Mouse (Mus musculus): ENCODE data around the gene Mgp. TPM values are rescaled to one million over a fixed set of nuclear protein-coding genes. Genes with fewer than 3 reads are reported as not detected.
A peak's percentile ranks its signal among the peaks of the same experiment; 100 is the strongest.

Gene Mgp
- polyA plus RNA-seq, 1 experiment, result 93.7 TPM

GRCm38 (mm10) chr6:136827881-136828561 lies 47.6 kb downstream of the Mgp start, which contains the start of gene Wbp11:
Wbp11 (minus strand) TSS chr6:136828233.
- peak; percentile 96 to 99 for DNase-seq
- TF ChIP-seq CTCF (IDR thresholded peaks at IDR 0.05; ENCODE audit: borderline replicate concordance, insufficient read depth, low read depth, low read length), result no peak
- TF ChIP-seq POLR2A (IDR thresholded peaks at IDR 0.05; ENCODE audit: borderline replicate concordance, insufficient read depth, low read length), result peak; percentile 91; the same call in 1 of the 2 replicates
- Histone ChIP-seq H3K27ac (ENCODE audit: insufficient read depth, low read length) (peak within 1 kb of the TSS; percentile 72), H3K4me3 (replicated peaks; ENCODE audit: insufficient read depth, low read depth, low read length) (peak within 1 kb of the TSS; percentile 79), H3K4me1 (ENCODE audit: control insufficient read depth, insufficient read depth, low read length) (peaks cover 5% of the 10 kb centered on the region; the same call in 1 of the 2 replicates), H3K27me3 (ENCODE audit: control insufficient read depth, insufficient read depth, low read length) (no peaks in the 10 kb centered on the region)
- WGBS, result under 1% methylated on average over 45 of the region's 45 CpGs

- peak within 1 kb of the TSS; percentile 72 for H3K27ac ChIP-seq (ENCODE audit: insufficient read depth, low read length)
- peaks cover 5% of the 10 kb centered on the region; the same call in 1 of the 2 replicates for H3K4me1 ChIP-seq (ENCODE audit: control insufficient read depth, insufficient read depth, low read length)
- under 1% methylated on average over 34 of the region's 34 CpGs for WGBS
- H3K4me3 ChIP-seq (replicated peaks; ENCODE audit: insufficient read depth, low read depth, low read length), result peak within 1 kb of the TSS; percentile 79
- DNase-seq, result no peak
- no peaks in the 10 kb centered on the region for H3K27me3 ChIP-seq (ENCODE audit: control insufficient read depth, insufficient read depth, low read length)
- TF ChIP-seq POLR2A (IDR thresholded peaks at IDR 0.05; ENCODE audit: borderline replicate concordance, insufficient read depth, low read length) (no peak), CTCF (IDR thresholded peaks at IDR 0.05; ENCODE audit: borderline replicate concordance, insufficient read depth, low read depth, low read length) (no peak)
Observed at GRCm38 (mm10) chr6:136827516-136827880, 48.1 kb downstream of the Mgp start, which contains the start of gene BC049715. BC049715 (plus strand) TSS chr6:136827626.

- Histone ChIP-seq H3K27ac (ENCODE audit: insufficient read depth, low read length) (no peak overlapping the region), H3K27me3 (ENCODE audit: control insufficient read depth, insufficient read depth, low read length) (no peaks in the 10 kb centered on the region), H3K4me1 (ENCODE audit: control insufficient read depth, insufficient read depth, low read length) (peaks cover 5% of the 10 kb centered on the region; the same call in 1 of the 2 replicates), H3K4me3 (replicated peaks; ENCODE audit: insufficient read depth, low read depth, low read length) (peak overlapping the region; percentile 79)
- no peak for DNase-seq
- 15% methylated on average over 7 of the region's 7 CpGs for WGBS
- no peak for TF ChIP-seq POLR2A (IDR thresholded peaks at IDR 0.05; ENCODE audit: borderline replicate concordance, insufficient read depth, low read length)
- TF ChIP-seq CTCF (IDR thresholded peaks at IDR 0.05; ENCODE audit: borderline replicate concordance, insufficient read depth, low read depth, low read length), result no peak
Observed at GRCm38 (mm10) chr6:136827116-136827515, 48.5 kb downstream of the Mgp start.

GRCm38 (mm10) chr6:136824987-136825386 lies 50.6 kb downstream of the Mgp start:
- Histone ChIP-seq H3K4me1 (ENCODE audit: control insufficient read depth, insufficient read depth, low read length) (peaks cover 5% of the 10 kb centered on the region; the same call in 1 of the 2 replicates), H3K27me3 (ENCODE audit: control insufficient read depth, insufficient read depth, low read length) (no peaks in the 10 kb centered on the region), H3K4me3 (replicated peaks; ENCODE audit: insufficient read depth, low read depth, low read length) (no peak overlapping the region), H3K27ac (ENCODE audit: insufficient read depth, low read length) (no peak overlapping the region)
- WGBS, result 92% methylated on average over 8 of the region's 8 CpGs
- TF ChIP-seq CTCF (IDR thresholded peaks at IDR 0.05; ENCODE audit: borderline replicate concordance, insufficient read depth, low read depth, low read length) (no peak), POLR2A (IDR thresholded peaks at IDR 0.05; ENCODE audit: borderline replicate concordance, insufficient read depth, low read length) (no peak)
- no peak for DNase-seq

Other genes starting within 250 kb of the Mgp start
- 0.11 and 0.15 TPM in 2 replicates for gene Plbd1, start 213.9 kb downstream of the Mgp start, polyA plus RNA-seq (2012; rRNA removed)
- gene Gucy2c, start 94.1 kb downstream of the Mgp start, polyA plus RNA-seq (2012; rRNA removed), result 0.10 TPM in 2 replicates
- gene Hist4h4, start 71.4 kb downstream of the Mgp start, polyA plus RNA-seq (2012; rRNA removed), result 0.62 and 1.0 TPM in 2 replicates
- gene H2afj, start 67.6 kb downstream of the Mgp start, polyA plus RNA-seq (2012; rRNA removed), result 74.1 and 88.9 TPM in 2 replicates
- 0.38 and 0.74 TPM in 2 replicates for gene BC049715, start 48.2 kb downstream of the Mgp start, polyA plus RNA-seq (2012; rRNA removed)
- gene Wbp11, start 47.6 kb downstream of the Mgp start, polyA plus RNA-seq (2012; rRNA removed), result 57.0 and 68.4 TPM in 2 replicates
- gene Smco3, start 40.4 kb downstream of the Mgp start, polyA plus RNA-seq (2012; rRNA removed), result 7.8 and 8.8 TPM in 2 replicates
- 0.16 and 0.29 TPM in 2 replicates for gene Art4, start 18.1 kb downstream of the Mgp start, polyA plus RNA-seq (2012; rRNA removed)
- 0.22 and 0.31 TPM in 2 replicates for gene Erp27, start 46.4 kb upstream of the Mgp start, polyA plus RNA-seq (2012; rRNA removed)
- 0.11 and 0.38 TPM in 2 replicates for gene Pde6h, start 48.0 kb upstream of the Mgp start, polyA plus RNA-seq (2012; rRNA removed)
- gene Arhgdib, start 66.1 kb upstream of the Mgp start, polyA plus RNA-seq (2012; rRNA removed), result 10.1 and 10.5 TPM in 2 replicates

Measured in cerebellum, adult 2 months (tissue).